Mouse (Mus musculus) hindbrain, embryonic 11.5 days (tissue): ENCODE data around the gene Gbp8. TPM values are rescaled to one million over a fixed set of nuclear protein-coding genes. Genes with fewer than 3 reads are reported as not detected.
"Not testable (repeated sequence)": the region's sequence is repeated elsewhere in the genome, so short reads cannot be mapped to it uniquely, and the experiment has no call there.

Experiments
- ATAC-seq: fragments of 200-750 bp; cut with Nextera tagmentation; 2 replicates; pipeline ENCODE4 v1.8.0; 2017; ENCODE audit warnings: mild to moderate bottlenecking, moderate TSS enrichment, moderate library complexity; ENCODE audit not compliant: low FRiP score
- DNase-seq: peaks from one replicate; pipeline ENCODE4 v3.0.0-alpha.2; 2015; ENCODE audit warnings: low spot score
- H3K27ac ChIP-seq: fragments of 300-500 bp; sonication (generic); 2 replicates; pipeline ENCODE4 v1.5.1; 2014; ENCODE audit warnings: mild to moderate bottlenecking, low read depth, low read length
- H3K27me3 ChIP-seq: fragments of 300-500 bp; sonication (generic); 2 replicates; pipeline ENCODE4 v1.6.1; 2014; ENCODE audit warnings: mild to moderate bottlenecking, low read length, moderate library complexity, mixed read lengths; ENCODE audit not compliant: control insufficient read depth, insufficient read depth
- H3K36me3 ChIP-seq: fragments of 300-500 bp; sonication (generic); 2 replicates; pipeline ENCODE4 v1.6.1; 2014; ENCODE audit warnings: mild to moderate bottlenecking, low read length, moderate library complexity, mixed read lengths; ENCODE audit not compliant: control insufficient read depth, insufficient read depth
- H3K4me1 ChIP-seq: fragments of 300-500 bp; sonication (generic); replicated peaks from 2 replicates; pipeline ENCODE4 v1.6.1; 2014; ENCODE audit warnings: low read length, mixed read lengths; ENCODE audit not compliant: control insufficient read depth, insufficient read depth
- H3K4me2 ChIP-seq: fragments of 300-500 bp; sonication (generic); replicated peaks from 2 replicates; pipeline ENCODE4 v1.6.1; 2014; ENCODE audit warnings: mild to moderate bottlenecking, low read depth, low read length
- H3K4me3 ChIP-seq: fragments of 300-500 bp; sonication (generic); 2 replicates; pipeline ENCODE4 v1.5.1; 2014; ENCODE audit warnings: low read depth, low read length
- H3K9ac ChIP-seq: fragments of 300-500 bp; sonication (generic); 2 replicates; pipeline ENCODE4 v1.6.1; 2014; ENCODE audit warnings: low read depth, low read length
- H3K9me3 ChIP-seq: fragments of 300-500 bp; sonication (generic); 2 replicates; pipeline ENCODE4 v1.6.1; 2016; ENCODE audit warnings: low read length; ENCODE audit not compliant: control insufficient read depth
- WGBS: fragments of 180-500 bp; shearing (Covaris S2); extraction: QIAGEN DNeasy Blood & Tissue Kit; methylation state at CpG from one replicate; pipeline ENCODE4 v1.1.7; 2014; 5-methylcytosine and 5-hydroxymethylcytosine counted together
- polyA plus RNA-seq: library from polyadenylated mRNA; unstranded; fragments of >200 nt; fragmentation: Nextera tagmentation; extraction: Ambion mirVana; gene quantifications from 2 replicates; pipeline ENCODE4 v1.2.1, GENCODE M21; 2014

Gene Gbp8
- polyA plus RNA-seq: 0.25 and 0.94 TPM in 2 replicates

GRCm38 (mm10) chr5:105139409-105140088 lies at the start of gene Gbp8, which contains the start of the genes Gbp9 and Gbp4:
Gene Gbp8, minus strand, starts transcription at chr5:105139540.
Gene Gbp9, minus strand, starts transcription at chr5:105139539.
Gene Gbp4, minus strand, starts transcription at chr5:105139586.
- not testable (repeated sequence) for H3K27ac ChIP-seq, H3K36me3 ChIP-seq, ATAC-seq, H3K4me2 ChIP-seq, DNase-seq, H3K9ac ChIP-seq, H3K9me3 ChIP-seq, H3K4me1 ChIP-seq, H3K27me3 ChIP-seq, H3K4me3 ChIP-seq
- 11% methylated on average over 2 of the region's 2 CpGs for whole genome bisulfite sequencing

- ATAC-seq: no peak
- no peak overlapping the region for H3K4me2 ChIP-seq
- no peak for DNase-seq
- no peak overlapping the region for H3K9ac ChIP-seq
- H3K9me3 ChIP-seq: no peaks in the 10 kb centered on the region
- H3K27me3 ChIP-seq: no peaks in the 10 kb centered on the region
- H3K27ac ChIP-seq: no peak overlapping the region
- H3K36me3 ChIP-seq: no peaks in the 10 kb centered on the region
- H3K4me3 ChIP-seq: no peak overlapping the region
- no peaks in the 10 kb centered on the region for H3K4me1 ChIP-seq
Measured at GRCm38 (mm10) chr5:105181446-105181845, 42.1 kb upstream of the Gbp8 start.

GRCm38 (mm10) chr5:105156582-105156981 lies 17.2 kb upstream of the Gbp8 start:
- Histone ChIP-seq H3K27ac (no peak overlapping the region), H3K27me3 (no peaks in the 10 kb centered on the region), H3K4me2 (no peak overlapping the region), H3K4me3 (no peak overlapping the region), H3K9me3 (no peaks in the 10 kb centered on the region), H3K4me1 (no peaks in the 10 kb centered on the region), H3K36me3 (no peaks in the 10 kb centered on the region), H3K9ac (no peak overlapping the region)
- no peak for ATAC-seq
- no peak for DNase-seq
- 89% methylated on average over 5 of the region's 5 CpGs for WGBS

- H3K4me1 ChIP-seq: no peaks in the 10 kb centered on the region
- ATAC-seq (no peak), DNase-seq (no peak)
- no peaks in the 10 kb centered on the region for H3K9me3 ChIP-seq
- no peak overlapping the region for H3K9ac ChIP-seq
- no peak overlapping the region for H3K4me3 ChIP-seq
- H3K27ac ChIP-seq: no peak overlapping the region
- H3K4me2 ChIP-seq: no peak overlapping the region
- H3K36me3 ChIP-seq: no peaks in the 10 kb centered on the region
- no peaks in the 10 kb centered on the region for H3K27me3 ChIP-seq
Measured at GRCm38 (mm10) chr5:105154049-105154448, 14.7 kb upstream of the Gbp8 start.

- not testable (repeated sequence) for ATAC-seq, DNase-seq, H3K4me2 ChIP-seq, H3K27ac ChIP-seq, H3K4me1 ChIP-seq, H3K9me3 ChIP-seq, H3K36me3 ChIP-seq, H3K9ac ChIP-seq, H3K27me3 ChIP-seq, H3K4me3 ChIP-seq
- WGBS: 68% methylated on average over 2 of the region's 2 CpGs
Measured at GRCm38 (mm10) chr5:105148062-105148461, 8.7 kb upstream of the Gbp8 start.

GRCm38 (mm10) chr5:105146447-105146846 lies 7.1 kb upstream of the Gbp8 start:
- Histone ChIP-seq H3K36me3 (no peaks in the 10 kb centered on the region), H3K9ac (no peak overlapping the region), H3K9me3 (no peaks in the 10 kb centered on the region), H3K4me1 (no peaks in the 10 kb centered on the region), H3K4me3 (no peak overlapping the region), H3K27ac (no peak overlapping the region), H3K27me3 (no peaks in the 10 kb centered on the region), H3K4me2 (no peak overlapping the region)
- ATAC-seq (no peak), DNase-seq (no peak)

GRCm38 (mm10) chr5:105145731-105146130 lies 6.4 kb upstream of the Gbp8 start:
- not testable (repeated sequence) for H3K9ac ChIP-seq, H3K27ac ChIP-seq, H3K4me1 ChIP-seq, H3K4me2 ChIP-seq, H3K9me3 ChIP-seq, H3K36me3 ChIP-seq, DNase-seq, H3K4me3 ChIP-seq, ATAC-seq, H3K27me3 ChIP-seq
- 55% methylated on average over 3 of the region's 3 CpGs for WGBS

- not testable (repeated sequence) for H3K4me2 ChIP-seq, H3K36me3 ChIP-seq, H3K9ac ChIP-seq, H3K9me3 ChIP-seq, H3K4me1 ChIP-seq, DNase-seq, H3K27ac ChIP-seq, H3K27me3 ChIP-seq, ATAC-seq, H3K4me3 ChIP-seq
- WGBS: 45% methylated on average over 2 of the region's 2 CpGs
Measured at GRCm38 (mm10) chr5:105140089-105140810, 910 bp upstream of the Gbp8 start.

- H3K9me3 ChIP-seq: no peaks in the 10 kb centered on the region
- 91% methylated on average over 1 of the region's 1 CpGs for WGBS
Measured at GRCm38 (mm10) chr5:105138906-105139305, 434 bp downstream of the Gbp8 start.

More at GRCm38 (mm10) chr5:105138906-105139305, 434 bp downstream of the Gbp8 start:
- Histone ChIP-seq H3K27ac (no peak overlapping the region), H3K4me1 (no peaks in the 10 kb centered on the region), H3K4me2 (no peak overlapping the region), H3K36me3 (no peaks in the 10 kb centered on the region), H3K9ac (no peak overlapping the region), H3K27me3 (no peaks in the 10 kb centered on the region), H3K4me3 (no peak overlapping the region)
- no peak for ATAC-seq
- no peak for DNase-seq
